Mouse (Mus musculus) forebrain, embryonic 12.5 days (tissue): ENCODE measurements at regions not wholly inside any gene's neighbourhood (a gene's known extent, or its start where the extent isn't known, plus 50 kb on each side); places are given as distances from the start of the nearest gene placed in this dataset.

ENCODE experiments used
- ATAC-seq: fragments of 200-750 bp; cut with Nextera tagmentation; 2 replicates; pipeline ENCODE4 v1.8.0; 2017; ENCODE audit warnings: moderate TSS enrichment; ENCODE audit not compliant: low FRiP score
- H3K27ac ChIP-seq: fragments of 300-500 bp; sonication (generic); 2 replicates; pipeline ENCODE4 v1.5.1; 2016; ENCODE audit warnings: mild to moderate bottlenecking
- H3K27me3 ChIP-seq: fragments of 300-500 bp; sonication (generic); 2 replicates; pipeline ENCODE4 v1.6.1; 2016; ENCODE audit warnings: mild to moderate bottlenecking
- H3K36me3 ChIP-seq: fragments of 300-500 bp; sonication (generic); replicated peaks from 2 replicates; pipeline ENCODE4 v1.6.1; 2016; ENCODE audit warnings: mild to moderate bottlenecking
- H3K4me1 ChIP-seq: fragments of 300-500 bp; sonication (generic); 2 replicates; pipeline ENCODE4 v1.6.1; 2016
- H3K4me2 ChIP-seq: fragments of 300-500 bp; sonication (generic); 2 replicates; pipeline ENCODE4 v1.6.1; 2016; ENCODE audit warnings: mild to moderate bottlenecking, moderate library complexity
- H3K4me3 ChIP-seq: fragments of 300-500 bp; sonication (generic); replicated peaks from 2 replicates; pipeline ENCODE4 v1.5.1; 2016; ENCODE audit warnings: mild to moderate bottlenecking
- H3K9ac ChIP-seq: fragments of 300-500 bp; sonication (generic); 2 replicates; pipeline ENCODE4 v1.6.1; 2016; ENCODE audit warnings: mild to moderate bottlenecking
- H3K9me3 ChIP-seq: fragments of 300-500 bp; sonication (generic); 2 replicates; pipeline ENCODE4 v1.6.1; 2016
- WGBS: fragments of 180-500 bp; shearing (Covaris S2); methylation state at CpG from one replicate; pipeline ENCODE4 v1.1.7; 2016; 5-methylcytosine and 5-hydroxymethylcytosine counted together

DNA sequence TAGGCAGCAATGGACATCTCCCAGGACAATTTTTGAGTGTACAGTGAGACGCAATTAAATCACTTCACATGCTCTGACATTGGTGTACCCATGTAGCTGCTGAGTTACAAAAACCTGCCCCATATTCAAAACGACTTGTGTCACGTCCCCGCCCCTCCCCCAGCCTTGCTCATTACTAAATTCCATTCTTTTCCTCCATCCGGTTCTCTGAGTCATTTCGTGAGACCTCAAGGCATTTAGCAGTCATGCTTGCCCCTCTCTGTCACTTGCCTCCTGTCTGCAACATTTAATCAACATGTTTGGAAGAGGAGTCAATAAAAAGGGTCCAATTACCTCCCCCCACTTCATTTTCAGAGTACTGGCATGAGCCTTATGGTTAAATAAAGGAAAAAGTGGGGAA, 156.3 kb upstream of the Id4 start:
- no peak overlapping the region for H3K4me2 ChIP-seq
- 60% methylated on average over 6 of the region's 6 CpGs for WGBS
- peaks cover 8% of the 10 kb centered on the region; the same call in 1 of the 2 replicates for H3K27me3 ChIP-seq
- H3K9me3 ChIP-seq: no peaks in the 10 kb centered on the region
- H3K4me3 ChIP-seq: no peak overlapping the region
- ATAC-seq: no peak
- H3K9ac ChIP-seq: no peak overlapping the region
- H3K4me1 ChIP-seq: peaks cover 29% of the 10 kb centered on the region
- no peak overlapping the region for H3K27ac ChIP-seq
- no peaks in the 10 kb centered on the region for H3K36me3 ChIP-seq

GRCm38 (mm10) chr13:48106946-48107345, 154.1 kb upstream of the Id4 start:
- peak; percentile 41; the same call in 1 of the 2 replicates for ATAC-seq
- H3K4me1 ChIP-seq: peaks cover 26% of the 10 kb centered on the region
- 12% methylated on average over 5 of the region's 5 CpGs for WGBS

GRCm38 (mm10) chr13:48115890-48116289, 145.1 kb upstream of the Id4 start:
- ATAC-seq: no peak
- Histone ChIP-seq H3K9ac (no peak overlapping the region), H3K4me1 (no peaks in the 10 kb centered on the region), H3K4me3 (no peak overlapping the region), H3K4me2 (no peak overlapping the region), H3K36me3 (no peaks in the 10 kb centered on the region), H3K27ac (no peak overlapping the region), H3K27me3 (no peaks in the 10 kb centered on the region), H3K9me3 (no peaks in the 10 kb centered on the region)
- WGBS: 92% methylated on average over 7 of the region's 7 CpGs

More at GRCm38 (mm10) chr13:48106946-48107345, 154.1 kb upstream of the Id4 start:
- Histone ChIP-seq H3K4me3 (no peak overlapping the region), H3K36me3 (no peaks in the 10 kb centered on the region), H3K27me3 (peaks cover 8% of the 10 kb centered on the region; the same call in 1 of the 2 replicates), H3K27ac (peak overlapping the region; percentile 66), H3K9ac (no peak overlapping the region), H3K4me2 (peak overlapping the region; percentile 15; the same call in 1 of the 2 replicates), H3K9me3 (no peaks in the 10 kb centered on the region)

GRCm38 (mm10) chr13:48126582-48126981, 134.4 kb upstream of the Id4 start:
- peak; percentile 45; the same call in 1 of the 2 replicates for ATAC-seq
- H3K4me1 ChIP-seq: peaks cover 41% of the 10 kb centered on the region
- peak overlapping the region; percentile 61; the same call in 1 of the 2 replicates for H3K27ac ChIP-seq
- no peaks in the 10 kb centered on the region for H3K27me3 ChIP-seq
- no peak overlapping the region for H3K4me2 ChIP-seq
- no peak overlapping the region for H3K4me3 ChIP-seq
- WGBS: 28% methylated on average over 6 of the region's 6 CpGs
- no peaks in the 10 kb centered on the region for H3K36me3 ChIP-seq
- H3K9me3 ChIP-seq: no peaks in the 10 kb centered on the region
- H3K9ac ChIP-seq: no peak overlapping the region

DNA sequence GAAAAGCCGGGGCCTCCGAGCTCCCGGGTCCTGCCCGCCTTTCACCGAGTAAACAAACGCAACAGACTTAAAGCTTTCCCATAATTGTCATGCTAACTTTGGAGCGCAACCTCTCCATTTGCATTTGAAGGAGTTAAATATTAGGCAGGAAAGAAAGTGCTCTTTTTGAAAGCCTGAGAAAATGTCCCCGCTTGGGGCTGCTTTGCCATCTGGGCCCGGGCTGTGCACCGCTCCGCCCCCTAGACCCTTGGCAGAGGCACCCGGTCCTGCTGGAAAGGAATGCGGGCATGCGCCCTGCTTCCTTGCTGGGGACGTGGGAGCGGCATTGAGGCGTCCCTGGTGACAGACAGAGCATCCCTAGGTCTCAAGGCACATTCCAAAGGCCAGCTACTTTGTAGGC, 130.3 kb upstream of the Id4 start:
- H3K36me3 ChIP-seq: no peaks in the 10 kb centered on the region
- peak; percentile 86 for ATAC-seq
- no peak overlapping the region for H3K9ac ChIP-seq
- under 1% methylated on average over 17 of the region's 17 CpGs for WGBS
- H3K27me3 ChIP-seq: no peaks in the 10 kb centered on the region
- peak overlapping the region; percentile 89 for H3K27ac ChIP-seq
- H3K4me2 ChIP-seq: peak overlapping the region; percentile 28
- peaks cover 52% of the 10 kb centered on the region for H3K4me1 ChIP-seq
- no peak overlapping the region; the same call in 1 of the 2 replicates for H3K4me3 ChIP-seq
- H3K9me3 ChIP-seq: no peaks in the 10 kb centered on the region

DNA sequence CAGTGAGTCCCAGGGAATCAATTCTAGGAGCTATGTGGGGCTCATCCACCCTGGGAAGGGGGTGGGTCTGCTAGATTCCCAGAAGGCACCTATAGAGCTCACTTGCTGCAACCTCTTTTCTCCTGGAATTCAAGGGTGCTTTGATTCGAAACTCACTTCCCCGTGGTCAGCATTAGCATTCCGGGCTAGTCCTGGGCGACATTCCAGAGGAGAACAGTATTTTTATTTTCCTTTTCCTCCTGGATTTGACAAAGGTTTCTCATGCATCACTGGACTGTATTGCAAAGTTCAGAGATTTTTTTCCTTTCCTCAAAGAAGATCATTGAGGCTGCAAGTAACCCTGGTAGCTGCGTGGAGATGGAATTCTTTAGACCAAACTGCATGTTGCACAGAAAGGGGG, 129.3 kb upstream of the Id4 start:
- peak overlapping the region; percentile 89 for H3K27ac ChIP-seq
- H3K9ac ChIP-seq: no peak overlapping the region
- H3K9me3 ChIP-seq: no peaks in the 10 kb centered on the region
- no peak overlapping the region; the same call in 1 of the 2 replicates for H3K4me2 ChIP-seq
- H3K27me3 ChIP-seq: no peaks in the 10 kb centered on the region
- 8% methylated on average over 5 of the region's 5 CpGs for WGBS
- H3K4me1 ChIP-seq: peaks cover 49% of the 10 kb centered on the region
- ATAC-seq: peak; percentile 36
- H3K36me3 ChIP-seq: no peaks in the 10 kb centered on the region
- H3K4me3 ChIP-seq: no peak overlapping the region

DNA sequence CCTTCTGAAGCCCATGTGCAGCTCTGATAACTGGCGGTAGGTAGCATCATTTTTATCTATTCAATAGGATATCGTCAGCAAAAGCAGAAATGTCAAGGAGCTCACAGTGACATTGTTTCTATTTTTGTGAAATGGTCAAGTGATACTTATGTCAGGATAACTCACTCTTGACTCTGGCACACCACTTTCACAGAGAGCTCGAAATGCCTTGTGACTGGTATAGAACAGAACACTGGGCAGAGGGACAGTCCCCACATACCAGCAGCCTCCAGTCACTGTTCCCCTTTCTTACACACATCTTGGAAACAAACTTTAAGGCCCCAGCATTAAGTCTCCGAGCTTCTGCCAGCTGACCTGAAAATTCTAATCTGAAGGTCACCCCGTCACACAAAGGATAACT, 115.1 kb upstream of the Id4 start:
- no peak overlapping the region for H3K9ac ChIP-seq
- H3K9me3 ChIP-seq: no peaks in the 10 kb centered on the region
- no peak overlapping the region for H3K4me2 ChIP-seq
- H3K4me1 ChIP-seq: no peaks in the 10 kb centered on the region
- H3K4me3 ChIP-seq: no peak overlapping the region
- ATAC-seq: no peak
- H3K36me3 ChIP-seq: no peaks in the 10 kb centered on the region
- no peaks in the 10 kb centered on the region for H3K27me3 ChIP-seq
- 84% methylated on average over 5 of the region's 5 CpGs for WGBS
- no peak overlapping the region for H3K27ac ChIP-seq

GRCm38 (mm10) chr13:48147061-48147460, 114.0 kb upstream of the Id4 start:
- Histone ChIP-seq H3K9me3 (no peaks in the 10 kb centered on the region), H3K27me3 (no peaks in the 10 kb centered on the region), H3K4me3 (no peak overlapping the region), H3K4me1 (no peaks in the 10 kb centered on the region), H3K36me3 (no peaks in the 10 kb centered on the region), H3K27ac (no peak overlapping the region), H3K9ac (no peak overlapping the region), H3K4me2 (no peak overlapping the region)
- 64% methylated on average over 7 of the region's 7 CpGs for WGBS
- no peak for ATAC-seq

GRCm38 (mm10) chr13:48153248-48153647, 107.8 kb upstream of the Id4 start:
- H3K9ac ChIP-seq: no peak overlapping the region
- 34% methylated on average over 7 of the region's 7 CpGs for WGBS
- no peak for ATAC-seq
- H3K27ac ChIP-seq: peak overlapping the region; percentile 87
- no peak overlapping the region for H3K4me2 ChIP-seq
- H3K27me3 ChIP-seq: no peaks in the 10 kb centered on the region
- no peaks in the 10 kb centered on the region for H3K9me3 ChIP-seq
- no peak overlapping the region for H3K4me3 ChIP-seq
- H3K36me3 ChIP-seq: no peaks in the 10 kb centered on the region
- H3K4me1 ChIP-seq: peaks cover 37% of the 10 kb centered on the region

- 11% methylated on average over 7 of the region's 7 CpGs for WGBS
- peak overlapping the region; percentile 87 for H3K27ac ChIP-seq
- peaks cover 43% of the 10 kb centered on the region for H3K4me1 ChIP-seq
- H3K9ac ChIP-seq: no peak overlapping the region
- H3K36me3 ChIP-seq: no peaks in the 10 kb centered on the region
- no peaks in the 10 kb centered on the region for H3K9me3 ChIP-seq
- no peak overlapping the region for H3K4me3 ChIP-seq
- 0 out of 2 replicates have a peak overlapping the region, but pooled peaks have one; percentile 19 for H3K4me2 ChIP-seq
- H3K27me3 ChIP-seq: no peaks in the 10 kb centered on the region
- ATAC-seq: peak; percentile 42; the same call in 1 of the 2 replicates
Observed at GRCm38 (mm10) chr13:48153684-48154413, 107.2 kb upstream of the Id4 start.

DNA sequence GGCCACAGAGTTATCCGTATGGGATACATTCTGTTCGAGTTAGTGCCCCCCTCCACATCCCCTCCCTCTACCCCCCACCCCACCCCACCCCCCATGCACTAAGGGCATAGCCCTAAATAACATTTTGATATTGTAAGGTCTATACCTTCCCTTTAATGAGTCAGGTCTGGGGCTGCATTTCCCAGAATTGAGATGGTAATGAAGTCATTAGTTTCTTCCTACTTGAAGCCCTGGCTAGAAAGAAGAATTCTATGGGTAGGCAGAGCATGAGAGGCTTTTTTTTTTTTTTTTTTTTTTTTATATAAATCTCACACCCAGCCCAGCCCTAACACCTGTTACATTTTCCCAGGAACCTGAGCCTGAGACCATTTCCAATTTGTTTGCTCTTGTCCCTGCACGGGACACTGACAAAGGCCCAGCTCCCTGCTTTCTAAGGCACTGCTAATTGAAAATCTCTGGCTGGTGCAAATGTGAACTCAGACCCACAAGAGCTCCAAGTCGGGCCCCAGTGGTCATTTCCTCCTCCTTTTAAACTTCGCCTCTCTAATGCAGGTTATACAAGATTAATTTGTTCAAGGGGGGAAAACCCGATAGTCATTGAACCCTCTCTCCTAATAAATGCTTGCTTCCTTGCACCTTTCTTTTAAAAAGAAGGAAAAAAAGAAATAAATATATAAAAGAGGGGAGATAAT, 106.5 kb upstream of the Id4 start:
- ATAC-seq: peak; percentile 53
- no peaks in the 10 kb centered on the region for H3K9me3 ChIP-seq
- peaks cover 50% of the 10 kb centered on the region for H3K4me1 ChIP-seq
- 0 out of 2 replicates have a peak overlapping the region, but pooled peaks have one; percentile 19 for H3K4me2 ChIP-seq
- 9% methylated on average over 6 of the region's 6 CpGs for WGBS
- no peaks in the 10 kb centered on the region for H3K36me3 ChIP-seq
- H3K9ac ChIP-seq: no peak overlapping the region
- no peak overlapping the region for H3K4me3 ChIP-seq
- H3K27me3 ChIP-seq: no peaks in the 10 kb centered on the region
- peak overlapping the region; percentile 87 for H3K27ac ChIP-seq

GRCm38 (mm10) chr13:48159020-48159910, 101.8 kb upstream of the Id4 start:
- WGBS: 11% methylated on average over 15 of the region's 15 CpGs
- Histone ChIP-seq H3K4me2 (peak overlapping the region; percentile 47), H3K4me1 (peaks cover 60% of the 10 kb centered on the region), H3K36me3 (no peaks in the 10 kb centered on the region), H3K9me3 (no peaks in the 10 kb centered on the region), H3K27me3 (no peaks in the 10 kb centered on the region), H3K27ac (peak overlapping the region; percentile 86), H3K4me3 (peak overlapping the region; percentile 11; the same call in 1 of the 2 replicates), H3K9ac (no peak overlapping the region)
- peak; percentile 80 for ATAC-seq
